Mouse (Mus musculus) midbrain, embryonic 13.5 days (tissue): ENCODE data around the gene Stxbp6. TPM values are rescaled to one million over a fixed set of nuclear protein-coding genes. Genes with fewer than 3 reads are reported as not detected.

Experiments
- ATAC-seq: fragments of 200-750 bp; cut with Nextera tagmentation; 2 replicates; pipeline ENCODE4 v1.8.0; 2017; ENCODE audit warnings: mild to moderate bottlenecking, moderate TSS enrichment, moderate library complexity
- H3K27ac ChIP-seq: fragments of 300-500 bp; sonication (generic); 2 replicates; pipeline ENCODE4 v1.5.1; 2015; ENCODE audit warnings: inconsistent platforms, mild to moderate bottlenecking, moderate library complexity
- H3K27me3 ChIP-seq: fragments of 300-500 bp; sonication (generic); 2 replicates; pipeline ENCODE4 v1.6.1; 2015; ENCODE audit warnings: mild to moderate bottlenecking, inconsistent platforms
- H3K36me3 ChIP-seq: fragments of 300-500 bp; sonication (generic); 2 replicates; pipeline ENCODE4 v1.6.1; 2015; ENCODE audit warnings: mild to moderate bottlenecking, inconsistent platforms
- H3K4me1 ChIP-seq: fragments of 300-500 bp; sonication (generic); replicated peaks from 2 replicates; pipeline ENCODE4 v1.6.1; 2015; ENCODE audit warnings: inconsistent platforms
- H3K4me2 ChIP-seq: fragments of 300-500 bp; sonication (generic); replicated peaks from 2 replicates; pipeline ENCODE4 v1.6.1; 2015; ENCODE audit warnings: moderate library complexity, mild to moderate bottlenecking, inconsistent platforms
- H3K4me3 ChIP-seq: fragments of 300-500 bp; sonication (generic); replicated peaks from 2 replicates; pipeline ENCODE4 v1.5.1; 2015; ENCODE audit warnings: mild to moderate bottlenecking, inconsistent platforms
- H3K9ac ChIP-seq: fragments of 300-500 bp; sonication (generic); replicated peaks from 2 replicates; pipeline ENCODE4 v1.6.1; 2015; ENCODE audit warnings: mild to moderate bottlenecking, inconsistent platforms
- H3K9me3 ChIP-seq: fragments of 300-500 bp; sonication (generic); 2 replicates; pipeline ENCODE4 v1.6.1; 2016; ENCODE audit warnings: mild to moderate bottlenecking, inconsistent platforms
- WGBS: fragments of 180-500 bp; shearing (Covaris S2); methylation state at CpG from one replicate; pipeline ENCODE4 v1.1.7; 2015; 5-methylcytosine and 5-hydroxymethylcytosine counted together
- polyA plus RNA-seq: library from polyadenylated mRNA; unstranded; fragments of >200 nt; fragmentation: Nextera tagmentation; extraction: Ambion mirVana; gene quantifications from 2 replicates; pipeline ENCODE4 v1.2.1, GENCODE M21; 2015

The Stxbp6 gene
- polyA plus RNA-seq, 1 experiment from 2014 or later = 9.6 TPM

DNA sequence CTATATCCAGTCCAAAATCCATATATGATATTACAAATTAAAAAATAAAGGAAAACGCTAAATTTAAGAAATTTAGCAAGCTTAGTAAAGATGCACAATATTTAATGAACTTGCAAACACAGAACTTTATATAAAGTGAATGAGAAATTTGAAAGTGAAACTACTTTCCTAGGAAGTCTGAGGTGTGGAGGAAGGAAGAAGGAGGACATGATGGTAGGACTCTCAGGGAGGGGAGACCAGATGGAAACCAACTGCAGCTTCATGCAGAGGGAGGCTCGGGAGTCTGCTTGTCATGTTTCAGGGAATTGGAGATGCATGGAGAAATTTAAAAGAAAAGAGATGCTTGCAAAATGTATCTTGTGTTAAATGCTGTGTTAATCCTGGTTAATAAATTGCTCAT, 233.9 kb downstream of the Stxbp6 start:
- no peak overlapping the region for H3K27ac ChIP-seq
- ATAC-seq = no peak
- WGBS = 68% methylated on average over 2 of the region's 2 CpGs

DNA sequence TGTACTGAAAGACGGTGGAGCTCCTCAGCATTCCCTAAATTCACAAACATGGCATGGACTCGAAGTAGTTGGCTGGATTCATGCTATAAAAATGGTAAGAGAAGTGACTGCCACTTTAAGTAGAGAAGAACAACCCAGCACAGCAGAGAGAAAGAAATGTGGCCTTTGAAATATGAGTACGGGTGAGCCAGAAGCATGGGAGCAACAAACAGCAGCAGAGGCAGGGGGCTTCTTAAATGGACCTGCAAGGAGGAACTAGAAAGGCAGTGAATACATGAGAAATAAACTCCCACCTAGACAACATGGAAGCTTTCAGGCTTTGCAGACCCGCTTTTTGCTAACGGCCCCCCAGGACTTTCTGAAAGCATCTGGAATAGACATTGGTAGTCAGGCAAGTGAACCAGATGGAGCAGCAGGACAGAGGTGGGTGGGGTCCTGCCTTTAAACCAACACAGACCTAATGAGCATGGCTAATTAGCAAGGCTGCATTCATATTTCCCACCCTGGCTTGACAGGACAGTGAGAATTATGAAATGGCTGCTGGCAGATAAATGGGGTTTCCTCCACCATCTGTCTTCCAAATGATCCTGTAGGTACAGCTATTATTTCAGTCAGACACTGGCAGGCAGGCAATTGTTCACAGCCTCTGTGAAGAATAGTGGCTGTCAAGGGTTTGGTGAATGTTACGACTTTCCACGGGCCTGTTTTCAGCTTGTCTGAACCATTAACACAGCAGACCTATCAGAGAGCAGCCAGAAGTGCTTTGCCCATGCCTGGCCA, 234.7 kb downstream of the Stxbp6 start:
- H3K9me3 ChIP-seq = no peaks in the 10 kb centered on the region
- 37% methylated on average over 7 of the region's 7 CpGs for WGBS
- peak overlapping the region; percentile 31; the same call in 1 of the 2 replicates for H3K27ac ChIP-seq
- H3K27me3 ChIP-seq = no peaks in the 10 kb centered on the region
- ATAC-seq = peak; percentile 89
- no peak overlapping the region for H3K9ac ChIP-seq
- H3K4me2 ChIP-seq = no peak overlapping the region
- H3K36me3 ChIP-seq = no peaks in the 10 kb centered on the region
- H3K4me1 ChIP-seq = peaks cover 10% of the 10 kb centered on the region
- H3K4me3 ChIP-seq = no peak overlapping the region

More for the DNA sequence above, 233.9 kb downstream of the Stxbp6 start:
- Histone ChIP-seq H3K9ac (no peak overlapping the region), H3K9me3 (no peaks in the 10 kb centered on the region), H3K36me3 (no peaks in the 10 kb centered on the region), H3K4me2 (no peak overlapping the region), H3K4me3 (no peak overlapping the region), H3K27me3 (no peaks in the 10 kb centered on the region), H3K4me1 (peaks cover 10% of the 10 kb centered on the region)

GRCm38 (mm10) chr12:44835879-44836467, 238.5 kb downstream of the Stxbp6 start:
- Histone ChIP-seq H3K4me1 (peaks cover 10% of the 10 kb centered on the region), H3K36me3 (no peaks in the 10 kb centered on the region), H3K9ac (no peak overlapping the region), H3K27ac (no peak overlapping the region), H3K4me3 (no peak overlapping the region), H3K4me2 (no peak overlapping the region), H3K9me3 (0 out of 2 replicates have a peak, but pooled peaks cover 5% of the 10 kb centered on the region), H3K27me3 (no peaks in the 10 kb centered on the region)
- ATAC-seq = no peak
- 74% methylated on average over 1 of the region's 1 CpGs for WGBS

GRCm38 (mm10) chr12:44811895-44812294, 262.6 kb downstream of the Stxbp6 start:
- Histone ChIP-seq H3K4me2 (no peak overlapping the region), H3K27ac (no peak overlapping the region), H3K9me3 (no peaks in the 10 kb centered on the region), H3K36me3 (no peaks in the 10 kb centered on the region), H3K4me1 (no peaks in the 10 kb centered on the region), H3K27me3 (no peaks in the 10 kb centered on the region), H3K9ac (no peak overlapping the region), H3K4me3 (no peak overlapping the region)
- ATAC-seq = no peak
- 90% methylated on average over 2 of the region's 2 CpGs for WGBS

DNA sequence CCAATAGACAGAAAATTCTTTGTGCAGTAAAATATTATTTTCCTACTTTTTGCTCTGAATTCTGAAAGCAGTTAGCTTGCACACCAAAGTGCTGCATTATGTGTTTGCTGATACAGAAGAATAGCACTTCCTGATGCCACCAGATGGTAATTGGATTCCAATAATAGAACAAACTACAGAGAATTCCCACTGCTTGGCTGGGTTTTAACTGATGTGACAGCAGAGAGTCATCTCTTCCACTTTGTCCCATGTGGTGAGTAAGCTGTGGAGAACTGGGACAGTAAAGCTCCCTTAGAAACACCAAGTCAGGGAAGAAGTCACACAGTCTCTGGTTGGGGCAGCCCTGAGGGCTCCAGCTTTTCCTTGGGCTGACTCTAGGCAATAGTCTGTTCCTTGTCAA, 270.3 kb downstream of the Stxbp6 start:
- Histone ChIP-seq H3K9ac (no peak overlapping the region), H3K4me1 (no peaks in the 10 kb centered on the region), H3K27me3 (no peaks in the 10 kb centered on the region), H3K9me3 (no peaks in the 10 kb centered on the region), H3K27ac (no peak overlapping the region), H3K36me3 (no peaks in the 10 kb centered on the region), H3K4me3 (no peak overlapping the region), H3K4me2 (no peak overlapping the region)
- ATAC-seq = no peak
